Mouse (Mus musculus): Measurements from ENCODE around the gene Ly6g5b.

Gene Ly6g5b

DNA sequence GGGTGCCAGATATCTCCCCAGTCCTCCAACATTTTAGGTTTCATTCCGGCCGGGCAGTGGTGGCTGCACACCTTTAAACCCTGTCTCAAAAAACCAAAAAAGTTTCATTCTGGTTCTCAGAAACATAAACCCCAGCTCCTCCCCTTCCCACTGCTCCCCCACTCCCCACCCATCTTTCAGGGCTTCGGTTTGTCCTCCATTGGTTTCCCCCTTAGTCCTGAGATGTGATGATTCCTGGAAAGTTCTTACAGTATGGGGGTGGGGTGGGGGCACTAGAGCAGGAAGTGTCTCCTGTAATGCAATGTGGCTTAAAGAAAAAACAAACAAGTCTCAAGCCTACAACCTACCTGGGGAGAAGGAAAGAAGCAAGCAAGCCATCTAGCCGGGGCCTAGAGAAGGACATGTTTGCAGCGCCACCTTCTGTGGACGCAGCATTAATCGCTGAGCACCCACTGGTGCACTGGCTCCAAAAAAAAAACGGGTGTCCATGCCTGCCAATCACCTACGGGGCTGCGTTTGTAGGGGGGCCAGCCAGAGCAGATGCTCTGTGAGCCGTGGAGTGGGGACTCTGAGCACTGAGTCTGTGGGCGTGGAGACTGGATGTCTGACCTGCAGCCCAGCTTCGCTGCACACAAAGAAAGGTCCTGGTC is 9.4 kb downstream of the Ly6g5b start:
- DNase-seq (ENCODE audit: low read depth), result peak; percentile 64

DNA sequence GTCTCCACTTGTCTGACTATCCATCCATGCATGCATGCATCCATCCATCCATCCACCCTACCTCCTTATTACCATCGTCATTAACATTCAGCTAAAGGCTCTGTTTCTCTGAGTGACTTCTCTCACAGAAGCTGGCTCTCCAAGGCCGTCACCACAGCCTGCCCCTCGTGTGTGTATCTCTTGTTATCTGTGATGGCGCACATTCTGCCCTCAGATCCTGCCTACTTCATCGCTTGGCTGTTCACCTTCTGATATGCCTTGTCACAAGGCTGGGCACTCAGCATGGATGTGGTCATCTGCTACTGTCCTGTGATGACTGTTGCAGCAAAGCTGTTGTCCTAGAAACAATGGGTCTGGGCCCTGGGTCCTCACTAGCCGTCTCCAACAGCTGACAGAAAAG is 10.5 kb downstream of the Ly6g5b start:
- DNase-seq (ENCODE audit: low read depth), result no peak

DNA sequence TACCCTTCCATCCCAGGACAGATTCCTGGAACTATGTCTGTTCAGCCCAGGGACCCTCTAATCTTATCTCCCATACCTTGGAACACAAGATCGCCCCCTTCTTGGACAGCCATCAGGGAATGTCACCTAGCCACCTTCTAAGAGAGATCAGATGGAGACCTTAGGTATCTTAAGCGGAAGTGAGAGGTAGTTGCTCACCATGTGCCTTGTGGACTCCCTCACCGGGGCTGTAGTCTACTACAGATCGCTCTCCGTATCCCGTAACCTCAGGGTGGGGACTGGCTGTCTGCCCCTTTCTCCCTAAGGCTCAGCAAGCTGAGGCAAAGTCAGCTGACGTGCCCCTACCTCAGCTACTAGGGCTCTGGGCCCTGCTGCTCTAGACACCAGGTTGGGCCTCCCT is 11.1 kb downstream of the Ly6g5b start:
- DNase-seq (ENCODE audit: low read depth), result no peak

DNA sequence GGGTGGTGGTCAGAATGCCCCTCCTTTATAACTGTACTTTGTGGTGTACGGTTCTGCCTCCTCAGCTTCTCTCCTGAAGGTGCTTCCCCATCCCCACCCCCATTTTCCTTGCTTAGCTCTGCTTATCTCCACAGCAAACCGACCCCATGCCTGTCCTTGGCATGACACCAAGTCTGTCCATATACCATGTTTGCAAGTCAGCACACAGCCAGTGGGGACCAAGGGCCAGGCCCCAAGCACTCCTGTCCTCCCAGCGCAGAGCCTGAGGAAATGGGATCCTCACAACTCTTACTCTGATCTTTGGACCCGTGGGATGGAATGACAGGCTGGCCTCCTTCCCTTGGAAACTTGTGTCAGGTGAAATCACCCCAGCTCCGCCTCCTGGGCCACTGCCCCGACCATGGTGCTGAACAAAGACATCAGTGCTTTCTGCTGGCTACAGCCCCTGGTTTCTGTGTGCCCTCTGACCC is 12.0 kb downstream of the Ly6g5b start:
- peak; percentile 53 for DNase-seq (ENCODE audit: low read depth)

DNA sequence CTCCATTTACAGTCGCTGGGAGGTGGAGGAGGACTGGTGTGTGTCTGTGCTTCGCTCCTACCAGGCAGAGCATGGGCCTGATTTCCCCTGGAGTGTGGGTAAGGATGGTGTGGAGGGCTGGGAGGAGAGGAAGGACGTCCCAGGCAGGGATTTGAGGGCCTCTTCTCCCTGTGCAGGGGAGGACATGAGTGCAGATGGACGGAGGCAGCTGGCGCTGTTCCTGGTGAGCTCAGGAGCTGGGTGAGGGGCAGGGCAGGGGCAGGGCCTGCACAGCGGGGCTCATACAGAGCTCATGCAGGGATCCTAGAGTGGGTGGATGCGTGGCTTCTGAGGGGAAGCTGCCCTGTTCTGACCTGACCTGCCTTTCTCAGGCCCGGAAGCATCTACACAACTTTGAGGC is 12.9 kb downstream of the Ly6g5b start:
- no peak for DNase-seq (ENCODE audit: low read depth)

DNA sequence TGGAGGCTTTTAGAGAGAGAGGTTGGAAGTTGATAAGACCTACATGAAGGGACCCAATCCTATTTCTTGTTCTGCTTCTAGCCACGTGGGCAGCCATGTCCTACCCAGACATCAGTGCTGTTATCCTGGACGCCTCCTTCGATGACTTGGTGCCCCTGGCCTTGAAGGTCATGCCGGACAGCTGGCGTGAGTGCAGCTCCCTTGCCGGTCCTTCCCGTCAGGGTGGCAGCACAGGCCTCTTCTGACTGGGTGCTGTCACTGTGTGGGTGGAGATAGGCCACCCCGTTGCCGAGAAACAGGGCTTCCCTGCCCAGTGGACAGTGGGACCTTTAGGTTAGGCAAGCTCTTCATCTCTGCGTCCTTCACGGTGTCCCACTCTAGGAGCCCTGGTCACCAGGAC is 14.1 kb downstream of the Ly6g5b start:
- no peak for DNase-seq (ENCODE audit: low read depth)

DNA sequence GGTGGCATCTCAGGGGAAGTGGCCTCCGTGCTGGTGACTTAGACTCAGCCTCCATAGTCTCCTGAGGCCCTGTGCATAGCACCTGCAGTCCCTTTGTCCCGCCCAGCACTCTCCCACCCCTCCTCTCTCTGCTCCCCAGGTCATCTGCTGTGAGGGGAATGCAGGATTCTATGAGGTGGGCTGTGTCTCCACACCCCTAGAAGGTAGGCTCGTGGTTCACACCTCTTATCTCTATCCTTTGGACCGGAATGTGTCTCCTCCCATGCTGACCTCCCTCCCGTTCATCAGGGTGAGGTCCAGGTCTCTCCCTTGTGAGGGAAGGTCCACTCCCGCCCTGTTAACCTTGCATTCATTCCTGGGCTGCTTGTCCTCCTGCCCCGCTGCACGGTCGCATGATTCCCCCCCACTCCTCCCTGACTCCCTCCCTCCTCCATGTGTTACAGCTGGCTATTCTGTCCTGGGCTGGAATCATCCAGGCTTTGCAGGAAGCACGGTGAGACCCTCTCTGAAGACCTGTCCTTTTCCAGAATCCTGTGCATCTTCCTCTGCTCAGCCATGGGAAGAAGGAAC is 14.9 kb downstream of the Ly6g5b start:
- DNase-seq (ENCODE audit: low read depth), result no peak

DNA sequence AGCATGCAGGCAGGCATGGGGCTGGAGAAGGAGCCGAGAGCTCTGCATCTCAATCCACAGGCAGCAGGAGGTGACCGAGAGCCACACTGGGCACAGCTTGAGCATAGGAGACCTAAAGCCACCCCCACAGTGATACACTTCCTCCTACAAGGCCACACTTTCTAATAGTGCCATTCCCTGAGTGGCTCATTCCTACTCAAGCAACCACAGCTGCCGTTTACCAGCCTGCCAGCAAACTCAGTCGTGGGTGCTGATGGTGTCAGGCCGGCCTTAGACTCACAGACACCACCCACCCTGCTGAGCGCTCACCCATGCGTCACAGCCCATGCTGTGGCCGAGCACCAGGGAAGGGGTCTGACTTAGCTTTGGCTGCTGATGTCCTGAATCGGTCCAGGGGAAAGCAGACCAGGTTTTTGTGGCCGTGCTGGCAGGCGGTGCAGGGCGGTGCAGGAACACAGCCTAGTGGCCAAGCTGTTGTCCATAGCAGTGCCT is 18.0 kb downstream of the Ly6g5b start:
- DNase-seq (ENCODE audit: low read depth), result no peak

DNA sequence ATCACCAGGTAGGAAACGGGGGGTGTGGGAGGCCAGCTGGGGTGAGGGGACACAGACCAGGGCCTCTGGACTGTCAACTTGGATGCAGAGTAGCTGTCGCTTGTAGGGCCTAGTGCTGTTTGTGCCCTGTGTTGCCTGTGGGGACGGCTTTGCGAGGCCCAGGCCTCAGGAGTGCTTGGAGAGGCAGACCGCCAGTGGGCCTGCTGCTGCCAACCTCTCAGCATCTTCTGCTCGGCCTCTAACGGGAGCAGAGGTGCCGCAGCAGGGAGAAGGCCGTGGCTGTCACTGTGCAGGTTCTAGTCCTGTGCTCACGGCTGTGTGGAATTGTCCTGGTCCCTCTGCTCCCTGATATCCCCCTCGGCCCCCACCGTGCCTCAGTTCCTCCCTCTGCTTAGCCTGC is 18.6 kb downstream of the Ly6g5b start:
- no peak for DNase-seq (ENCODE audit: low read depth)

DNA sequence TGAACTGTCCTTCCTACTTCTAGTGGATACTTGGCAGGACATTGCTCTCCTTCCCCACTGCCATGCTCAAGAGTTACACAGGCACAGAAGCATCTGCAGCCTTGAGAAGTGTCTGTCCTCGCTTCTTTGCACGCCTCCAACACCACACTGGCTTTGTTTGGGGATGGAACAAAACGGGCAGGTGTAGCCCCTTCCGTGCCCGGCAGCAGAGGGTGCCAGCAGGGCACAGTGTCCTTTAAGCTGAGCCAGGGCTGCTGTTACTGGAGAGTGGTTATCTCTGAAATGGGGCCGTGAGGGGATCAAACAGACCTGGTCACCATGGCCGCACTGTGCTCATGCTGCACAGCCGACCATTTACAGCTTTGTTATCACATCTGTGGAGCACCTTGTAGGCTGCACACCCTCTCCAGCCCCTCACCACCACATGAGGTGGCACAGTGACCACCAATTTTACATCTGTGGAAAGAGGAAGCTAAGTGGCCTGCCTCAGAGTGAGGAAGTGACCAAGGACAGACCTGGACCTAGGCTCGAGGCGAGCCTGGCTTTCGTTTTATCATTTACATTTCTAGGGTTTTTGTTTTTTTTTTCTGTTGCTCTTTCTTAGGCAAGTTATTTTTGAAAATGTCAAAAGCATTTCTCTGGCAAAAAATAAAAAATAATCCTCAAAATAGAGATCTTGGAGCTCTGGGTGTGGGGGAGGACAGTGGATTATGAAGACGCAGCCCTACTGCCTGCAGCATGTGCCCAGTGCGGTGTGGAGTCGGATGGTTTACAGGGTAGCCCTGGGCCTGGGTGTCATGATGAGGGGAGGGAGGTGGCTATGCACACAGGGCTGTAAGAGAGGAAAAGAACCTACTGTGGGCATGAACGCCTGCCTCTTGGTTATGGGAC is 20.5 kb downstream of the Ly6g5b start:
- peak; percentile 46 for DNase-seq (ENCODE audit: low read depth)

DNA sequence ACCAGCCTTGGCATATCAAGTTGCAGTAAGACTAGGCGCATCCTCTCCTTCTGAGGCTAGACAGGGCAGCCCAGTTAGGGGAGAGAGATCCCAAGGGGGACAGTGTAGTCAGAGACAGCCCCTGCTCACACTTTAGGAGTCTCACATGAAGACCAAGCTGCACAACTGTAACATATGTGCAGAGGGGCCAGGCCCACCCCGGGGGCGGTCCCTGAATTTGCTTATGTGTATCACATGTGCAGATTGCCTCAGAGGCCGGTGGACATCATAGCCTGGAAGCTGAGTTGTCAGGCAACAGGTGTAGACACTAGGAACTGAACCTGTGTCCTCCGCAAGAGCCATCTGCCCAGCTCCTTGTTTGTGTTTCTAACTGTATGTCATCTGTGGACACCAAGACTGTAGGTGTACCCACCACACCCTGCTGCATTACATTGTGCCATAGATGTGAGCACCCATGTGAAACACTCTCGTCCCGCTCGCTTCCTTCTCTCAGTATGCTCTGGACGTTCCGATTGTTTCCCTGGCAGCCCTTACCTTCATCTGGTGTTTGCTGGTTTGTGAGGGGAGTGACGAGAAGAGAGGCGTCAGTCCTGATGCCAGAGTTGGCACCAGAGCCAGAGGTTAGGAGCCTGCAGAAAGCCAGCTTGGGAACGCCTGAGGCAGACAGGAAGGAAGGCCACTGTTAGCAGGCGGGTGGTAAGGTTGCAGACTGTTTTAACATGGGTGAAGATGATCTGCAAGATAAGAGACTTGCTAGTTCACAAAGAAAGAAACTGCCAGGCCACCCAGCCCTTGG is 22.6 kb downstream of the Ly6g5b start:
- no peak for DNase-seq (ENCODE audit: low read depth)

DNA sequence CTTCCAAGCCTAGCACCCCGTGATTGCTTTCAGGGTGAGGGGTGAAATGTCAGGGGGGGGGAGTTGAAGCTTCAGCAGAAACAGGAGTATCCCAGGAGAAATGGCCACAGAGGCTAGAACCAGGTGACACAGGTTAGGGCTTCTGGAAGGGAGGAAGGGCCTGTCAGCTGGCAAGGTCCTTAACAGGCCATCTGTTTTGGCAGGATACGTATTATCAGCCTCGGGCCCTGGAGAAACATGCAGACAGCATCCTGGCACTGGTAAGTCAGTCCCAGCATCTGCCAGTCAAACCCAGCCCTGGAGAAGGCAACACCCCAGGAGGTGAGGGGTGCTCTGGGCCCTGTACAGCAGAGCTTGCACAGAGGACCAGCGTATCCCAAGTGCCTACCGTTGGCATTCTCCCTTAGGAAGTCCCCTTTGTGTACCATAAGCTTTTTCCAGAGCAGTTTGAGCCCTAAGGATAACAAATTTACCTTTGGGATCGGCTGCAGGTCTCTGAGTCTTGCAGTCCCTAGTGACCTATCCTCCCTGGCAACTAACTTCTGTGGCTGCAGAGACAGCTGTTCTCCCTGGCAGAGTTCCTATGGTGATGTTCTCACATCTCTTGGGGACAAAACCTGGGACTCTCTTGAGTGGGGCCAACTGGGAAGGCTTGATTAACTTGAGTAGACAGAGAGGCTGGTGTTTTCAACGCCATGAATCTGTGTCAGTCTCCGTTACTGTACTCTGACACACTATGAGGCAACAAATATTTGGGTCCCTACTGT is 24.9 kb downstream of the Ly6g5b start:
- DNase-seq (ENCODE audit: low read depth), result no peak

DNA sequence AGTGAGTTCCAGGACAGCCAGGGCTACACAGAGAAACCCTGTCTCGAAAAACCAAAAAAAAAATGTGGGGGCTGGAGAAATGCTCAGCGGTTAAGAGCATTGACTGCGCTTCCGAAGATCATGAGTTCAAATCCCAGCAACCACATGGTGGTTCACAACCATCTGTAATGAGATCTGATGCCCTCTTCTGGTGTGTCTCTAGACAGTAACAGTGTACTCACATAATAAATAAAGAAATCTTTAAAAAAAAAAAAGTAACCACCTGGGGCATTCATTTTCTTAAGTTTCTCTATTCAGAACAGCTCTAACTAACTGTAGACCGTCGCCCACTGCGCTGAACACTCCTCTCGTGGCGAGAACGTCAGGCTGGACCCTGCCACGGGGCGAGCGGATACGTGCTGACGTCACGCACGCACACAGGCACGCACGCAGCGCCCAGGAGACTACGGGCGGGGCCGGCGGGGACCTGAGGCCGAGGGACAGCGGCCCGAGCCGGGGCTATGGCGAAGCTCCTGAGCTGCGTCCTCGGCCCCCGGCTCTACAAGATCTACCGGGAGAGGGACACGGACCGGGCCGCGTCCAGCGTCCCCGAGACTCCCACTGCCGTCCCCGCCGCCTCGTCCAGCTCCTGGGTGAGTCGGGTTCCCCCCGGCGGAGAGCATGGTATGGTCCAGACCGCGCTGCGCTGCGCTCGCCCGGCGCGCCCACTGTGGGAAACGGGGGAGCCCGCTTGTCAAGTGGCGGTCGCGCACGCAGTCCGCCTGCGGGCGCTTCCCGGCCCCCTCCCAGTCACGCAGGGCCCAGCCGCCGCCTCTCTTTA is 26.2 kb downstream of the Ly6g5b start, which contains the start of gene Abhd16a:
Abhd16a (plus strand) TSS at position 439 of the 820 bp plus-strand sequence.
- DNase-seq (ENCODE audit: low read depth), result peak; percentile 94

DNA sequence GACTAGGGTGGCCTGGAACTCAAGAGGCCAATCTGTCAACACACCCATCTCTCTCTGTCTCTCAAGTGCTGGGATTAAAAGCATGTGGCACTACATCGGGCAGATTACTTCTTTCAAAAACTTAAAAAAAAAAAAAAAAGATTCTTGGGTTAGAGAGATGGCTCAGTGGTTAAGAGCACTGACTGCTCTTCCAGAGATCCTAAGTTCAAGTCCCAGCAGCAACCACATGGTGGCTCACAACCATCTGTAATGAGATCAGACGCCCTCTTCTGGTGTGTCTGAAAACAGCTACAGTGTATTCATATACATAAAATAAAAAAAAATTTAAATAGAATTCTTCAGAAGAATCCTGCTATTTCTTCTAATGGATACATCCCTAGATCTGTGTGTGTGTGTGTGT is 27.1 kb downstream of the Ly6g5b start:
- peak; percentile 48 for DNase-seq (ENCODE audit: low read depth)

DNA sequence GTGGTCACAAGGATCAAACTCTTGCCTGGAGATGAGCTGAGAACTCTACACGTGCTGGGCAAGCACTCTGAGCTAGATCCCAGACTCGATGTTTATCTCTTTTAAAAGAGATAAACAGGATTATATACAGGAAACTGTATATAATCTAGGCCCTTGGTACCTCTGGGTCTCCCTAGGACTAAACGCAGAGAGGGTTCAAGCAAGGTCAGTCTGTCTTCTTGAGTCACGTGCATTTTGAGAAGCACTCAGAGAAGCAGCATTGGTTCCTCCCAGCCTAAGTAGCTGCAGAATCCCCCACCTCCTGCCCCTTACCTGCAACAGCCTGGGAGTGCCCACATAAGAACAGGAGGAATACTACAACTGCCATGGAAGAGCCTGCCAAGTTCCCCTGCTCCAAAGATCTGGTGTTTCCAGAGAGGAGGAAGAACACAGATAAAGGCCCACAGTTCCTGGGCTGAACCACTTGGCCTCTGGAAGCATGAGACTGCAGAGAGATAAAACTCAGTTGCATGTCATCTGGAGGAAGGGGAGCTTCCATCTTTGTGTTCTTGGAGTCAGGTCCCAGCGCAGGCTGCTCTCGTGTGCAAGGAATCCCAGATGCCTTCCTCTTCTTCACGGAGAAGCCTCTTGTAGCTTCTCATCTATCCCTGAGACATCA is 29.9 kb downstream of the Ly6g5b start, which contains the start of gene Ly6g6f:
Ly6g6f (minus strand) TSS at position 403 of the 658 bp plus-strand sequence.
- DNase-seq (ENCODE audit: low read depth), result no peak

DNA sequence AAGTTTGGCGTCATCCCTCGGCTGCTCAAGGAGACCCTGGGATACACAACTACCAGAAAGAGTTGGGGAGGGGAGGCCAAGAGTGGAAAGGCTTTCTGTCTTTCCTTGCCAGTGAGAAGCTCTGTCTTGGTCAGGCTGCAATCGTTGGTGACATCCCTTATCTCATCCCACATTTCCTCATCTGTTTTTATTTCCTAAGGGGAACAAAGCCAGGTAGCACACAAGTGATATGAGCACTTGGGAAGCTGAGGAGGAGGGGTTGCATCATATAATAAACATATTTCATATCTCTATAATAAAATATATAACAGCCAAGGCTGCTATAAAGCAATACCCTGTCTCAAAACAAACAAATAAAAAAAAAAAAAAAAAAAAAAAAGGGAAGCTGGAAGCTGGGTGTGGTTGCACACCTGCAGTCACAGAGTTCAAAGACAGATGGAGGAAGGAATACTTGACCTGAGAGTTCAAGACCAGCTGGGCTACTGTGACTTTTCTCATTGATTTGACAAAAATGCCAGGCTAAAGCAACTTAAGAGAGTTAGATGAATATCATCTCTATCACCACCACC is 31.2 kb downstream of the Ly6g5b start:
- no peak for DNase-seq (ENCODE audit: low read depth)

DNA sequence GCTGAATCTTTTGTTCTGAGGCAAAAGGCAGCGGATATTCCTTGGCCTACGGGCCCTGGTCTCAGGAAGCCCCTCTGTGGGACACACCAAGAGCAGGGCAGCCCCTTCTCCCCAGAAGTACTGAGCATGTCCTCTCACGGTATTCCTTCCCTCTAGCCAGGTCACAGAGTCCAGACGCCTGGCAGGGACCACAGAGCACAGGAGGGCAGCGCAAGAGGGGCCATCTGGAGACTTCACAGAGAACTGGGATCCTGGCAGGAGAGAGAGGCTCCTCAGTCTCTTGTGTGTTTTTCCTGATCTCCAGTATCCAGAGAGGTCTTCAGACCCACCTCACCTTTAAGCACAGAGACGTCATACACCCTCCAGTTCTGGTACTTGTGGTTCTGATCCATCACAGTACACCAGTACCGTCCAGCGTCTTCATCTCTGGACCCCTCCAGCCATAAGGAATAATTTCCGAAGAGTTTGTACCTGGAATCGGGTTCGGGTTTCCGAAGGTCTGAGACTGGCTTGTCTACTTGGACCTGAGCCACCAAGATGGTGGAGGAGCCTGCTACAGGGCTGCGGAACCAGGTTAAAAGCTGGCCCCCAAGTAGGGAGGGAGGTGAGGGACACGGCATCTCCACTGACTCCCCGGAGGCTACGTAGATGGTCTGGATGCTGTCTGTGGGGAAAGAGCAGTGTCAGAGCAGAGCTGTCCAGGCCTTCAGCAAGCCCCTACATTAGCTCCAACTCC is 32.2 kb downstream of the Ly6g5b start:
- no peak for DNase-seq (ENCODE audit: low read depth)

DNA sequence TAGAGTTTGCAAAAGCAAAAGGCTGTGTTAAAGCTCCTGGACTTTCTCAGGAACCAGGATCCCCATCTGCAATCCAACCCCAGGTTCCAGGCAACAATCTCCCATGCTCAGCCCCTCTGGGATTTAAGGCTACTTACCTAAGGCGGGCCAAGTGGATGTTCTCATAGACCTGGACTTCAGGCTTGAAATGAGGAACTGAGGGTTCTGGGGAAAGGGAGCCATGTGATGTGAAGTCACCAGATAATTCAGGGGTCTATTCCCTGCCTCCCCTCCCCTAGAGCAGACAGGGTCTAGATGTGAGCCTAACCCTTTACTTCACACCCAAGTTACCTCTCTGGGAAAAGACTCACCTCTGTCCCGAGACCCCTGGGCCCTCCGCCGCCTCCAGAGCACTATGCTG is 34.5 kb downstream of the Ly6g5b start:
- no peak for DNase-seq (ENCODE audit: low read depth)

DNA sequence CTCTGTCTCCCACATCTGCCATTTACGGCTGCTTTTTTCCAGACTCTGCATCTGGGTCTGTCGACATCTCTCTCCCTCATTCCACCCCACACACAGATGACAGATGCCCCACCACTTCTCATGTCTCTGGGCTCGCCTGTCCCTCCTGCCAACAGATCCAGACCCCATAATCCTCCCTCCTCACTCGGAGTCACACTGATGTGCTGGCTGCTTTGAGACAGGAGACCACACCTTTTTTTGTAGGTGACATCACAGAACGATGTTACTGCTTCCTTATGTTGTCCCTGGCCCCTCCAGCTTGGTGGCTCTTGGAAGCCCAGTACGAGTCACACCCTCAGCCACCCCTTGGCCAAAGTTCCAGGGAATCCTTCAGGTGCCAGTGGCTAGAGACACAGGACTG is 35.0 kb downstream of the Ly6g5b start:
- DNase-seq (ENCODE audit: low read depth), result no peak

All from 416B (cell line).